Mouse (Mus musculus) 3134 (cell line): Measurements from ENCODE around the gene Agap1.

Experiments used
- DNase-seq: peaks from one replicate; pipeline ENCODE4 v3.0.0-alpha.2; 2011; ENCODE audit warnings: low spot score; ENCODE audit not compliant: insufficient read length; ENCODE audit errors: extremely low read depth

The Agap1 gene

DNA sequence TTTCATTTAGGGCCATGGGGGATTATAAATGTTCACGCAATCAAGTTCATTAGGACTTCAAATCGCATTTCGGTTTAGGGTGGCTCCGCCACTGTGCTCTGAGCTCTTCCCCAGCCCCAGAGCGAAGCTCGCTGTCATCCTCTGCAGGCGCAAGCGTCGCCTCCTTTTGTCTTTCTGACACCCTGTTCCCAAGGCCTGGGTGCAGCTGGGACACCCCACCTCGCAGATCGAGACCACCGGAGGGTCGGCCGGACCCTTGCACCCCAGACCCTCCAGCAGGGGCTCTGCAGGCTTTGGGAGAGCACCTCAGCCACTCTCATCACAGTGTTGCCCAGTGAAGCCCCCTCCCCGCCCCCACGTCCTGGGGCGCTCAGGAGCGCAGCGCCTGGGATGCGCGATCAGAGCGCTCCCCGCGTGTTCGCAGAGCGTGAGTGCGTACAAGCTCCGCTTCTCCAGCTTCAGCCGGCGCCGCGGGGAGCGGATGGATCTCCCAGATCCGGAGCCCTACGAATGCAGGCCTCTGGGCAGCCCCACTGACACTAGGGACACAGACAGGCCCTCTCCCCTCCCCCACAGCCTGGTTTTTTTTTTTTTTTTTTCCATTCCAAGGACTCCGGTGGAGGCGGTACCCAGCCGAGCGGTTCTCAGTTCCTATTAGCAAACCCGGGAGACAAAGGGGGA lies 487.2 kb downstream of the Agap1 start:
- DNase-seq = no peak

DNA sequence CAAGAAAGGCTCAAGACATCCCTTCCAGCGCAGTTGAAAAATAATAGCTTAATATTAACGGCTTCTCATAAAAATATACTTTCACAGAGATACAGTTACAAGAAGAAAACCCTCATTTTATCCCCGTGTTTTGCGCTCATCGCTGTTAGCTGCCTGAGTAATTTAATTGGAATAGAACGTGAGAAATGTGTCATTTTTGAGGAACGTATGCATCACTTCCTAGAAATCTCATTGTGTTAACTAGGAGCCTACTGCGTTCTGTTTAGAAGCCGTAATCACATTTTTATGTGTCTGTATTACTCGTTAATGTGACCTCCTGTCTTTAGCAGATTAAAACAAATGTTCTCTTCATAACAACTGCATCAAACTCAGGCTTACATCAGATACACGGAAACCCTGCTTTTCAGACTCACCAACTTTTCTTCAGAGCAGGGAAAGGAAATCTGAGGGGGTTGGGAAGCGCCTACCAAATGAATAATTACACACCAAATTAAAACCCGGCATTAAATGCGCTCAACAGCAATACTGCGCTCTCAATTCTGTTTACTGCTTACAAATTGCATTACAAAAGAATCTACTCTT lies 487.9 kb downstream of the Agap1 start:
- no peak for DNase-seq

DNA sequence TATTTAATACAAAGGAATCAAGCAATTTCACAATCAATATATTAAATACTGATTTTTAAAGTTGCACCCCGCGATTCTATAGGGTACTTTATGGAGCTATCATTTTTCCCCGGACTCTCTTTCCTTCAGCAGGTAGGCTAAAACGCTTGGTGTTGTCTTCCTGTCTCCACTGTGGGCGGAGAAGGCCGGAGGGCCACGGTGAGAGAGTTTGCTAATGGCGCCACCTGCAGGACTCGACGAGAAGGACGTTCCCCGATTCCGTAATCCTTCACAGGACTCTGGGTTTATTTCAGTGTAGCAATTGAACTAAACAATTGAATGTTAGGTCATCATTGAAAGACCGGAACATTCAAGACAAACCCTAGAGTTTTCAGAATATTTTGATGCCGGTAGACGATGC lies 488.6 kb downstream of the Agap1 start:
- peak; percentile 57 for DNase-seq
